Mouse (Mus musculus) cerebellum, adult 9-10 months (tissue): ENCODE data around the gene Gm45208.

Source experiments
- DNase-seq: peaks from one replicate; pipeline ENCODE4 v3.0.0; 2022

The Gm45208 gene

DNA sequence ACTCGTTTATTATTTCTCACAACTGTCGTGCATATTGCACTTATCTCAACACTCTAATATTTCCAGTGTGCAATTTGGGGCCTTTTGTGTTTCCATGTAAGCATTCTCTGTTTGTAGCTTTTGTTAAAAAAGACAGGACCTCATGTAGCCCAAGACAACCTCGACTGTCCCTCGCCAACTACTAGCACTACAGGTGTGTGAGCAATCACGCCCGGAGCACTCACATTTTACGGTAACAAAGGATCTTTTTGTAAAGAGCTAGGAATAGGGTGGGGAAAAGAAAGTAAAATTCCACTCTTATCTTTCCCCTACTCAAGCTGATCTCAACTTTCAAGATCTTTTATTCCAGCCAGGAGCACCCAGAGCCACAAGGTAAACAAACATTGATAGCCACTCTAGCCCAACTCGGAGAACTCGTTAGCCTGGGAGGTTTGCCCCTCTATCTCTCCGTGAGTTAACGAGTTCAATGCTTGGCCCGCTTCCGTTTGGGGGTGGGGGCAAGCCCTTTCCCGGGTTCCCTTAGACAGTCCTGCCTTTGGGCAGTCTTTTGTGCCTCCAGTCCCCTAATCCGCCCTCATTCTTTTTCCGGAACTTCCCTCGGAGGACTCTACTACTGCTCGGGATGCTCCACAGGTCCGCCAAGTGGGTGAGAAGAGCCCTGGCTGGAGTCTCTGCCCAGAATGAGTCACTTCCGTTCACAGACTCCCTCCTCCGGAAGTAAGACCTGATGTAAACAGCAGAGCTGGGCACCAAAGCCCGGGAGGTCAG lies at the start of gene Gm45208:
TSS of gene Gm45208 (plus strand) at position 732 of the 768 bp plus-strand sequence.
- DNase-seq, result peak; percentile 74

DNA sequence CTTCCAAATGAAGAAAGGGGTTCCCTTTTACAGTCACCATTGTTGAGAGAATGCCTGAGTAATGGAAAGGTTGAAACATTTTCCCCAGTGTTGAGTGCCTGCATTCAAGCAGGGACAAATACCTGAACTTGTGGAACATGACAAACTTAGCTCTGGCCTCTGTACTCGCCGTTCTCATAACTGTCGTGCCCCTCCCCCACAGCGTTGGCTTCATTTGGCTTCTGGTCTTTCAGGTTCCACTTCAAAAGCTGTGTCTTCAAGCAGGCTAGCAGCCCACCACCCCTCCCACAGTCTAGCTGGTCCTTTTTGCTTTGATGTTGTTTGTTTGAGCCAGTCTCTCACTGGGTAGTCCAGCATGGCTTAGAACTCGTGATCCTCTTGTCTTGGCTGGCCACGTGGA lies 49.3 kb upstream of the Gm45208 start:
- no peak for DNase-seq

- DNase-seq, result no peak
These were observed 48.3 kb upstream of the Gm45208 start for GRCm38 (mm10) chrX:7673578-7674281.

- DNase-seq, result no peak
These were observed 47.6 kb upstream of the Gm45208 start for GRCm38 (mm10) chrX:7674284-7675000.

GRCm38 (mm10) chrX:7675001-7675380 lies 47.1 kb upstream of the Gm45208 start:
- DNase-seq, result no peak

GRCm38 (mm10) chrX:7678986-7679385 lies 43.1 kb upstream of the Gm45208 start:
- DNase-seq, result no peak

- DNase-seq, result peak; percentile 90
These were observed 42.5 kb upstream of the Gm45208 start for GRCm38 (mm10) chrX:7679405-7680056.

GRCm38 (mm10) chrX:7680057-7680412 lies 42.0 kb upstream of the Gm45208 start:
- DNase-seq, result no peak

DNA sequence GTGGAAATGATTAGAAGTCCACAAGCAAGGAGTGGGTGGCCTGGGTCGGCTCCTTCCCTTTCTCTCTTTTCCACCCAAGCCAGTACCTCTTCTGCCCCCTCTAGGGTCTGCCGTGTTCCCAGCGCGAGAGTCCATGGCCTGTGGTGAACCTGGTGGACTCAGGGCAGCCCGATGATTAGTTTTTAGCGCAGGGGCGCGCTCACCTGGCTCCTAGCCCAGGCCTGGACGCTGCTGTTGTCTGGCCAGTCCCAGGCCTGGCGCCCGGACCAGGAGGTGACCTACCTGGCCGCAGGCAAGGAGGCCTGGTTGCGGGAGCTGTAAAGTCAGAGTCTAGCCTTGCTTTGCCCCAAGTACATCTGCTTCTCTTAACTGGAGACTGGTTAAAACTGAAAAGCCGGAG lies 41.2 kb upstream of the Gm45208 start, which contains the start of gene Magix:
TSS of gene Magix (minus strand) at position 388 of the 400 bp plus-strand sequence.
- no peak for DNase-seq

GRCm38 (mm10) chrX:7688321-7688720 lies 33.7 kb upstream of the Gm45208 start:
- DNase-seq, result peak; percentile 43

DNA sequence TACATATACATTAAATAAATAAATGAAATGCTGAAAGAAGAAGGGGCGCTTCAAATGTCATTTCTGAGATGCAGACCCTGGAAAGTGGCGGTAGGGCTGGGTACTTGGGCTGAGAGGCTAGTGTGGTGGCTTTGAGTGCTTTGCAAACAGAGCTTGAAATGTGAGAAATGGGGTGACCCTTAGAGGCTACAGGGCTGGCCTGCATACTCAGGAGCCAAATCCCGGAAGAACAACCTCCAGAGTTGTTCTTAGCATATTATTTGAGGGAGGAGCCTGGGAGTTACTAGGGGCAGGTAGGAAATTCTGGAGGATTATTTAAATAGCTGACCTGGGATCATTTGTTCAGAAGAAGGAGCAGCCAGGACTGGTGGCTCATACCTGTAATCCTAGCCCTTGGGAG lies 31.6 kb upstream of the Gm45208 start:
- no peak for DNase-seq

- peak; percentile 39 for DNase-seq
These were observed 29.2 kb upstream of the Gm45208 start for GRCm38 (mm10) chrX:7692862-7693261.

DNA sequence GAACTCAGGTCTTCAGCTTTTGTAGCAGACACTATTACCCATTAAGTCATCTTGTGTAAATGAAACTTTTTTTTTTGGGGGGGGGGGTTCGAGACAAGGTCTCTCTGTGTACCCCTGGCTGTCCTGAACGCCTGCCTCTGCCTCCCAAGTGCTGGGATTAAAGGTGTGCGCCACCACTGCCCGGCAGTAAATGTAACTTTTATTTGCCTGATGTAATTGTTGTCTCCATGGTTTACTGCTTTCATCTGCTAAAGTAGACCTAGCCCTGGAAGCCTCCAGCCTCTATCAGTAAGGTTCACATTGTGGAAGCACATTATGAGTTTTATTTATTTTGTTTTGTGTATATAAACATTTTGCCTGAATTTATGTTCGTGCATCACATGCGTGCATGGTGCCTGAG lies 25.5 kb upstream of the Gm45208 start:
- DNase-seq, result no peak

GRCm38 (mm10) chrX:7696954-7697381 lies 25.1 kb upstream of the Gm45208 start, which contains the start of gene Gpkow:
Gene Gpkow, plus strand, starts transcription at chrX:7697131.
- DNase-seq, result peak; percentile 88

DNA sequence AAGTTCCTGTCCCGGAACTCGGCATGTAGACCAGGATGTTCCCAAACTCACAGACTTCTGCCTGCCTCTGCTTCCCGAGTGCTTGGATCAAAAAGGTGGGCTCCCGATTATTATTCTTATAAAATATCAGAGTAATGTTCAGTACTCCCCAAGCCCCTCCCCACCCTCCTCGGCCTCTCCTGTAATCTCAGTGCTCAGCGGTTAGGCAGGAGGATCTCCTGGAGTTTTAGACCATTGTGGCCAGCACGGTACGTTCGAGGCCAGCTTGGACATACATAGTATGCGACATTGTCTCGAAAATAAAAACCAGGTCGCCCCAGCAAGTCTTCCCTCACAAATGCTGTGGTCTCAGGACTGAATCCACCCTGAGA lies 8.3 kb upstream of the Gm45208 start:
- peak; percentile 30 for DNase-seq

GRCm38 (mm10) chrX:7714135-7714899 lies 7.7 kb upstream of the Gm45208 start, which contains the start of gene Wdr45:
Gene Wdr45, plus strand, starts transcription at chrX:7714333.
- peak; percentile 97 for DNase-seq

DNA sequence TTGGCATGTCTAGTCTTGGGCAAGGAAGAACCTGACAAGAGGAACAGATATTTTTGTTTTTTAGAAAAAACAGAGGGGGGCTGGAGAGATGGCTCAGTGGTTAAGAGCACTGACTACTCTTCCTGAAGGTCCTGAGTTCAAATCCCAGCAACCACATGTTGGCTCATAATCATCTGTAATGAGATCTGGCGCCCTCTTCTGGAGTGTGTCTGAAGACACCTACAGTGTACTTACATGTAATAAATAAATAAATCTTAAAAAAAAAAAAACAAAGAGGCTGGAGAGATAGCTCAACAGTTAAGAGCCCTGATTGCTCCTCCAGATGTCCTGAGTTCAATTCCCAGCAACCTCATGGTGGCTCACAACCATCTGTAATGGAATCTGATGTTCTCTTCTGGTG lies 6.0 kb upstream of the Gm45208 start:
- DNase-seq, result peak; percentile 41

- DNase-seq, result no peak
These were observed 202 bp downstream of the Gm45208 start for GRCm38 (mm10) chrX:7722282-7722611.

DNA sequence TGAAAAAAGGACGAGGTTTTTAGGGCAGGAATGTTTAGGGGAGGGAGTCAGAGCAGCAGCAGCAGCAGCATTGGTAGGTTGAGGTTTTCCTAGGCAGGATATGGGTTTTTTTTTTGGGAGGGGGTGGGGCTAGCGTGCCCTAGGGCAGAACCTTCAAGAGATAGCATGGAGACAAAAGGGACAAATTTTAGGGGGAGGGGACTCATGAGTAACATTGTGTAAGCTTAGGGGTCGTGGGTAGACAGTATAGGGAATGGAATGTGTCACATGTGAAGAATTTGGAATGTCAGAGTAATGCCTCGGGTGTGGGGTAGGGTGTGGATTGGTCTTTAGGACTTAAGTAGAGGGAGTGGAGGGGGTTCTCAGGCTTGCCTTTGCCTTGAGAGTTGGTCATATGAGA lies 646 bp downstream of the Gm45208 start:
- DNase-seq, result no peak

GRCm38 (mm10) chrX:7724135-7724534 lies 2.1 kb downstream of the Gm45208 start:
- no peak for DNase-seq

DNA sequence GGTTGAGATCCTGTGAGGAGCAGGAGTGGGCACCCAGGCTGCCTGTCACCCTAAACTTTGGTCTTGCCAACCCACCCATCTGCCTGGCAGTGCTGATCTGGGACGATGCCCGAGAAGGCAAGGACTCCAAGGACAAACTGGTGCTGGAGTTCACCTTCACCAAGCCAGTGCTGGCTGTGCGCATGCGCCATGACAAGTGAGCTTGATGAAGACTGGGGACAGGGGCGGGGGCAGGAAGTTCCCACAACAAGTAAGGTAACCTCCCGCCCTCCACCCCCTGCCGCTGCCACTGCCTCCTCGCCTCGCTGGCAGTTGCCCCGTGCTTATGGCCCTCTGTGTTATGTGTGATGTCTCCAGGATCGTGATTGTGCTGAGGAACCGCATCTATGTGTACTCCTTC lies 3.8 kb downstream of the Gm45208 start:
- DNase-seq, result no peak

GRCm38 (mm10) chrX:7727176-7727575 lies 5.1 kb downstream of the Gm45208 start:
- no peak for DNase-seq
